Mouse (Mus musculus) heart, embryonic 13.5 days (tissue): ENCODE results near the gene Card10. TPM values are rescaled to one million over a fixed set of nuclear protein-coding genes. Genes with fewer than 3 reads are reported as not detected.

Experiments
- ATAC-seq: fragments of 200-750 bp; cut with Nextera tagmentation; 2 replicates; pipeline ENCODE4 v1.8.0; 2017; ENCODE audit warnings: moderate TSS enrichment; ENCODE audit not compliant: insufficient number of reproducible peaks, low FRiP score, low TSS enrichment; ENCODE audit errors: extremely low read depth
- H3K27ac ChIP-seq: fragments of 300-500 bp; sonication (generic); replicated peaks from 2 replicates; pipeline ENCODE4 v1.5.1; 2015; ENCODE audit warnings: moderate library complexity, mild to moderate bottlenecking, inconsistent platforms
- H3K27me3 ChIP-seq: fragments of 300-500 bp; sonication (generic); replicated peaks from 2 replicates; pipeline ENCODE4 v1.6.1; 2015; ENCODE audit warnings: mild to moderate bottlenecking, inconsistent platforms
- H3K36me3 ChIP-seq: fragments of 300-500 bp; sonication (generic); 2 replicates; pipeline ENCODE4 v1.6.1; 2015; ENCODE audit warnings: mild to moderate bottlenecking, inconsistent platforms
- H3K4me1 ChIP-seq: fragments of 300-500 bp; sonication (generic); 2 replicates; pipeline ENCODE4 v1.6.1; 2015; ENCODE audit warnings: inconsistent platforms
- H3K4me2 ChIP-seq: fragments of 300-500 bp; sonication (generic); 2 replicates; pipeline ENCODE4 v1.6.1; 2015; ENCODE audit warnings: inconsistent platforms, mild to moderate bottlenecking, moderate library complexity
- H3K4me3 ChIP-seq: fragments of 300-500 bp; sonication (generic); 2 replicates; pipeline ENCODE4 v1.5.1; 2015; ENCODE audit warnings: moderate library complexity, mild to moderate bottlenecking, inconsistent platforms
- H3K9ac ChIP-seq: fragments of 300-500 bp; sonication (generic); 2 replicates; pipeline ENCODE4 v1.6.1; 2015; ENCODE audit warnings: inconsistent platforms, mild to moderate bottlenecking, moderate library complexity
- H3K9me3 ChIP-seq: fragments of 300-500 bp; sonication (generic); 2 replicates; pipeline ENCODE4 v1.6.1; 2016; ENCODE audit warnings: inconsistent platforms
- WGBS: fragments of 180-500 bp; shearing (Covaris S2); methylation state at CpG from one replicate; pipeline ENCODE4 v1.1.7; 2015; ENCODE audit warnings: mixed read lengths; 5-methylcytosine and 5-hydroxymethylcytosine counted together
- polyA plus RNA-seq: library from polyadenylated mRNA; unstranded; fragments of >200 nt; fragmentation: Nextera tagmentation; extraction: Ambion mirVana; gene quantifications from 2 replicates; pipeline ENCODE4 v1.2.1, GENCODE M21; 2015

The Card10 gene
- polyA plus RNA-seq, 1 experiment from 2014 or later = 5.3 TPM

- H3K4me1 ChIP-seq = peaks cover 82% of the 10 kb centered on the region
- no peak for ATAC-seq
- H3K27ac ChIP-seq = peak overlapping the region; percentile 96
- 34% methylated on average over 21 of the region's 21 CpGs for WGBS
- peaks cover 21% of the 10 kb centered on the region; the same call in 1 of the 2 replicates for H3K27me3 ChIP-seq
- H3K9me3 ChIP-seq = no peaks in the 10 kb centered on the region
- peak overlapping the region; percentile 81 for H3K4me3 ChIP-seq
- H3K9ac ChIP-seq = peak overlapping the region; percentile 94
- H3K4me2 ChIP-seq = peak overlapping the region; percentile 86
- H3K36me3 ChIP-seq = peaks cover 23% of the 10 kb centered on the region
These were observed 41.0 kb upstream of the Card10 start for GRCm38 (mm10) chr15:78843581-78844469.

- no peaks in the 10 kb centered on the region for H3K9me3 ChIP-seq
- peak within 1 kb of the TSS; percentile 86 for H3K4me2 ChIP-seq
- peak within 1 kb of the TSS; percentile 96 for H3K27ac ChIP-seq
- peak within 1 kb of the TSS; percentile 81 for H3K4me3 ChIP-seq
- H3K4me1 ChIP-seq = peaks cover 71% of the 10 kb centered on the region
- H3K36me3 ChIP-seq = peaks cover 13% of the 10 kb centered on the region
- peaks cover 21% of the 10 kb centered on the region; the same call in 1 of the 2 replicates for H3K27me3 ChIP-seq
- peak; percentile 63 for ATAC-seq
- under 1% methylated on average over 79 of the region's 86 CpGs for WGBS
- peak within 1 kb of the TSS; percentile 94 for H3K9ac ChIP-seq
These were observed 39.7 kb upstream of the Card10 start, which contains the start of gene Cdc42ep1 for GRCm38 (mm10) chr15:78842371-78843163. Gene Cdc42ep1, plus strand, starts transcription at chr15:78842624.

GRCm38 (mm10) chr15:78841161-78841790 is 38.4 kb upstream of the Card10 start:
- peaks cover 3% of the 10 kb centered on the region; the same call in 1 of the 2 replicates for H3K36me3 ChIP-seq
- H3K4me2 ChIP-seq = peak overlapping the region; percentile 86; the same call in 1 of the 2 replicates
- H3K4me3 ChIP-seq = no peak overlapping the region
- H3K9ac ChIP-seq = peak overlapping the region; percentile 40; the same call in 1 of the 2 replicates
- H3K27me3 ChIP-seq = peaks cover 21% of the 10 kb centered on the region; the same call in 1 of the 2 replicates
- WGBS = 63% methylated on average over 6 of the region's 6 CpGs
- ATAC-seq = no peak
- H3K4me1 ChIP-seq = peaks cover 65% of the 10 kb centered on the region
- H3K27ac ChIP-seq = peak overlapping the region; percentile 20
- no peaks in the 10 kb centered on the region for H3K9me3 ChIP-seq

- Histone ChIP-seq H3K4me1 (peaks cover 65% of the 10 kb centered on the region), H3K9ac (0 out of 2 replicates have a peak overlapping the region, but pooled peaks have one; percentile 40), H3K4me3 (no peak overlapping the region), H3K9me3 (no peaks in the 10 kb centered on the region), H3K4me2 (no peak overlapping the region), H3K27ac (peak overlapping the region; percentile 40), H3K36me3 (no peaks in the 10 kb centered on the region), H3K27me3 (peaks cover 21% of the 10 kb centered on the region; the same call in 1 of the 2 replicates)
- no peak for ATAC-seq
- 59% methylated on average over 11 of the region's 11 CpGs for WGBS
These were observed 37.9 kb upstream of the Card10 start for GRCm38 (mm10) chr15:78840751-78841150.

GRCm38 (mm10) chr15:78840241-78840640 is 37.4 kb upstream of the Card10 start:
- H3K36me3 ChIP-seq = no peaks in the 10 kb centered on the region
- WGBS = 57% methylated on average over 3 of the region's 3 CpGs
- no peak overlapping the region for H3K4me2 ChIP-seq
- no peak for ATAC-seq
- no peak overlapping the region for H3K4me3 ChIP-seq
- H3K27me3 ChIP-seq = peaks cover 21% of the 10 kb centered on the region; the same call in 1 of the 2 replicates
- no peaks in the 10 kb centered on the region for H3K9me3 ChIP-seq
- H3K27ac ChIP-seq = peak overlapping the region; percentile 40
- 0 out of 2 replicates have a peak overlapping the region, but pooled peaks have one; percentile 40 for H3K9ac ChIP-seq
- peaks cover 65% of the 10 kb centered on the region for H3K4me1 ChIP-seq

- 8% methylated on average over 2 of the region's 2 CpGs for WGBS
- Histone ChIP-seq H3K27me3 (peaks cover 21% of the 10 kb centered on the region; the same call in 1 of the 2 replicates), H3K36me3 (no peaks in the 10 kb centered on the region), H3K27ac (peak overlapping the region; percentile 41; the same call in 1 of the 2 replicates), H3K4me3 (no peak overlapping the region), H3K9ac (peak overlapping the region; percentile 30; the same call in 1 of the 2 replicates), H3K9me3 (no peaks in the 10 kb centered on the region), H3K4me1 (peaks cover 65% of the 10 kb centered on the region), H3K4me2 (no peak overlapping the region)
- no peak for ATAC-seq
These were observed 36.9 kb upstream of the Card10 start for GRCm38 (mm10) chr15:78839744-78840143.

- Histone ChIP-seq H3K9ac (peak overlapping the region; percentile 12), H3K36me3 (no peaks in the 10 kb centered on the region), H3K27me3 (peaks cover 10% of the 10 kb centered on the region; the same call in 1 of the 2 replicates), H3K27ac (peak overlapping the region; percentile 95), H3K9me3 (no peaks in the 10 kb centered on the region), H3K4me2 (no peak overlapping the region), H3K4me1 (peaks cover 72% of the 10 kb centered on the region), H3K4me3 (no peak overlapping the region)
- WGBS = 30% methylated on average over 8 of the region's 8 CpGs
- no peak for ATAC-seq
These were observed 33.3 kb upstream of the Card10 start for GRCm38 (mm10) chr15:78836086-78836621.

GRCm38 (mm10) chr15:78835200-78836085 is 32.6 kb upstream of the Card10 start:
- WGBS = 10% methylated on average over 11 of the region's 12 CpGs
- ATAC-seq = 0 out of 2 replicates have a peak, but pooled peaks have one; percentile 6
- Histone ChIP-seq H3K4me2 (peak overlapping the region; percentile 16; the same call in 1 of the 2 replicates), H3K4me1 (peaks cover 69% of the 10 kb centered on the region), H3K27me3 (0 out of 2 replicates have a peak, but pooled peaks cover 3% of the 10 kb centered on the region), H3K36me3 (no peaks in the 10 kb centered on the region), H3K27ac (peak overlapping the region; percentile 95), H3K9me3 (no peaks in the 10 kb centered on the region), H3K9ac (peak overlapping the region; percentile 63), H3K4me3 (no peak overlapping the region)

- no peak overlapping the region for H3K4me3 ChIP-seq
- peaks cover 59% of the 10 kb centered on the region for H3K4me1 ChIP-seq
- H3K9ac ChIP-seq = 0 out of 2 replicates have a peak overlapping the region, but pooled peaks have one; percentile 33
- H3K36me3 ChIP-seq = no peaks in the 10 kb centered on the region
- H3K9me3 ChIP-seq = no peaks in the 10 kb centered on the region
- H3K27ac ChIP-seq = peak overlapping the region; percentile 95
- 21% methylated on average over 10 of the region's 10 CpGs for WGBS
- H3K27me3 ChIP-seq = no peaks in the 10 kb centered on the region
- ATAC-seq = 0 out of 2 replicates have a peak, but pooled peaks have one; percentile 24
- no peak overlapping the region for H3K4me2 ChIP-seq
These were observed 31.6 kb upstream of the Card10 start for GRCm38 (mm10) chr15:78834233-78835005.
